In the genomic region with DNA sequence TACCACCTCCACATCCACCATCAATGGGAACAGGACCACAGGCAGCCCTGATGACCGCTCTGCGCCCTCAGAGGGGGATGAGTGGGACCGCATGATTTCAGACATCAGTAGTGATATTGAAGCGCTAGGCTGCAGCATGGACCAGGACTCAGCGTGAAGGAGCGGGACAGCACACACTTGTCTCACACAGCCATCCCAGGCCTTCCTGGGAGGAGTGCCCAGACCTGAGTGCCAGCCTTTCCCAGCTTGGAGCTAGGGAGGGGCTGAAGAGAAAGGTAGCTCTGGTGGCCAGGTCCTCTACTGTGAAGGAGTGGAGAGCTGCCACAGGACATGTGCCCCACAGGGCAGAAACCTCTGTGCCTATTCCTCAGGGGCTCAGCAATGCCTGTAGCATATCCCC, we compare ENCODE assay signal across 28 mouse cellular contexts. TPM values are rescaled to one million over a fixed set of nuclear protein-coding genes. Genes with fewer than 3 reads are reported as not detected.
DNase-seq lines count a peak whose midpoint lies in the region; ATAC-seq and TF ChIP-seq lines count a peak whose summit lies in the region.
"Had no signal": no experiment of that assay in that cellular context is flagged by ENCODE, and none has a peak within 500 bp of the region (broad histone marks: within the 10 kb centered on the region; RNA-seq: fewer than 3 reads in every experiment).

No protein-coding gene starts in this region.

- H3K4me1 ChIP-seq in cerebellum, adult 2 months (ENCODE audit: control insufficient read depth, insufficient read depth, low read length), result peaks cover 26% of the 10 kb centered on the region
- peaks cover 38% of the 10 kb centered on the region for H3K4me1 ChIP-seq in hindbrain, embryonic 12.5 days
- peaks cover 45% of the 10 kb centered on the region for H3K4me1 ChIP-seq in hindbrain, embryonic 10.5 days (replicated peaks)
- peaks cover 100% of the 10 kb centered on the region for H3K4me1 ChIP-seq in liver, embryonic 15.5 days (replicated peaks)
- peaks cover 65% of the 10 kb centered on the region for H3K4me1 ChIP-seq in liver, embryonic 16.5 days (ENCODE audit: control insufficient read depth, low read depth, low read length)
- H3K4me1 ChIP-seq: stomach, embryonic 15.5 days had no signal

- peaks cover 82% of the 10 kb centered on the region for H3K36me3 ChIP-seq in hindbrain, embryonic 12.5 days
- peaks cover 90% of the 10 kb centered on the region for H3K36me3 ChIP-seq in hindbrain, embryonic 10.5 days
- H3K36me3 ChIP-seq in liver, embryonic 15.5 days (replicated peaks), result peaks cover 69% of the 10 kb centered on the region
- peaks cover 42% of the 10 kb centered on the region for H3K36me3 ChIP-seq in liver, embryonic 16.5 days (ENCODE audit: control insufficient read depth, insufficient read depth)

- 59% methylated on average over 6 of the region's 6 CpGs for WGBS in cerebellum, adult 2 months
- 100% methylated on average over 6 of the region's 6 CpGs for WGBS in hindbrain, embryonic 12.5 days
- 97% methylated on average over 6 of the region's 6 CpGs for WGBS in hindbrain, embryonic 10.5 days
- WGBS in liver, embryonic 15.5 days (ENCODE audit: insufficient replicate concordance), result 95% methylated on average over 6 of the region's 6 CpGs
- WGBS in liver, embryonic 16.5 days (ENCODE audit: insufficient replicate concordance), result 88% methylated on average over 6 of the region's 6 CpGs

- no peak overlapping the region for H3K4me3 ChIP-seq in cerebellum, adult 2 months (replicated peaks; ENCODE audit: insufficient read depth, low read depth, low read length)
- H3K4me3 ChIP-seq in hindbrain, embryonic 12.5 days, result no peak overlapping the region
- no peak overlapping the region for H3K4me3 ChIP-seq in hindbrain, embryonic 10.5 days
- no peak overlapping the region for H3K4me3 ChIP-seq in liver, embryonic 15.5 days (replicated peaks)
- H3K4me3 ChIP-seq in liver, embryonic 16.5 days (ENCODE audit: low read depth, low read length), result no peak overlapping the region
- H3K4me3 ChIP-seq: embryonic facial prominence, embryonic 13.5 days; erythroblast, embryonic 14.5 days; kidney, embryonic 15.5 days; stomach, embryonic 15.5 days had no signal

- no peak for TF ChIP-seq POLR2A in cerebellum, adult 2 months (IDR thresholded peaks at IDR 0.05; ENCODE audit: borderline replicate concordance, insufficient read depth, low read length)

- peak; percentile 55 to 60 for DNase-seq in cerebellum, adult 2 months
- DNase-seq in cerebellum, adult 11 months, result no peak
- no peak for DNase-seq in hindbrain, embryonic 10.5 days (ENCODE audit: low spot score)
- no peak for DNase-seq in liver
- no peak for DNase-seq in testis, postnatal 14 days (ENCODE audit: low spot score)
- DNase-seq: adrenal gland, adult 8-10 months; embryo, embryonic 11 days; gastrocnemius, postnatal 10 days; kidney, adult 11 months; kidney, postnatal 36 days; layer of hippocampus, postnatal 36 days; thymus, adult 18-20 months; thymus, postnatal 4 days had no signal

- no peak overlapping the region for H3K27ac ChIP-seq in cerebellum, adult 2 months (ENCODE audit: insufficient read depth, low read length)
- H3K27ac ChIP-seq in hindbrain, embryonic 12.5 days, result peak overlapping the region; percentile 41; the same call in 1 of the 2 replicates
- no peak overlapping the region for H3K27ac ChIP-seq in hindbrain, embryonic 10.5 days
- H3K27ac ChIP-seq in liver, embryonic 15.5 days (replicated peaks), result peak overlapping the region; percentile 88
- H3K27ac ChIP-seq in liver, embryonic 16.5 days (ENCODE audit: low read length), result peak overlapping the region; percentile 21; the same call in 1 of the 2 replicates
- H3K27ac ChIP-seq: embryonic facial prominence, embryonic 13.5 days; kidney, embryonic 15.5 days; macrophage; stomach, embryonic 15.5 days had no signal

- no peak overlapping the region for H3K9ac ChIP-seq in hindbrain, embryonic 12.5 days
- no peak overlapping the region for H3K9ac ChIP-seq in liver, embryonic 15.5 days
- no peak overlapping the region; the same call in 1 of the 2 replicates for H3K9ac ChIP-seq in liver, embryonic 16.5 days (ENCODE audit: low read depth, low read length)
- H3K9ac ChIP-seq: embryonic facial prominence, embryonic 13.5 days; kidney, embryonic 15.5 days; stomach, embryonic 15.5 days had no signal

- no peaks in the 10 kb centered on the region for H3K27me3 ChIP-seq in cerebellum, adult 2 months (ENCODE audit: control insufficient read depth, insufficient read depth, low read length)
- H3K27me3 ChIP-seq in hindbrain, embryonic 12.5 days, result no peaks in the 10 kb centered on the region
- no peaks in the 10 kb centered on the region for H3K27me3 ChIP-seq in hindbrain, embryonic 10.5 days (ENCODE audit: insufficient read depth, poor library complexity, severe bottlenecking)
- H3K27me3 ChIP-seq in liver, embryonic 15.5 days, result no peaks in the 10 kb centered on the region
- no peaks in the 10 kb centered on the region for H3K27me3 ChIP-seq in liver, embryonic 16.5 days (ENCODE audit: control insufficient read depth, insufficient read depth, low read depth, low read length)
- H3K27me3 ChIP-seq: embryonic facial prominence, embryonic 13.5 days; kidney, embryonic 15.5 days; stomach, embryonic 15.5 days had no signal

- ATAC-seq in hindbrain, embryonic 12.5 days (ENCODE audit: low FRiP score), result no peak
- no peak for ATAC-seq in liver, embryonic 15.5 days (ENCODE audit: insufficient read depth)
- ATAC-seq in liver, embryonic 16.5 days (ENCODE audit: low read depth), result no peak
- ATAC-seq: activated CD4-positive, CD25-positive, alpha-beta regulatory T cell, adult 4 months; forebrain, embryonic 14.5 days; lung, postnatal 0 days had no signal

- H3K9me3 ChIP-seq in hindbrain, embryonic 12.5 days (replicated peaks), result no peaks in the 10 kb centered on the region
- no peaks in the 10 kb centered on the region for H3K9me3 ChIP-seq in hindbrain, embryonic 10.5 days
- no peaks in the 10 kb centered on the region for H3K9me3 ChIP-seq in liver, embryonic 15.5 days (replicated peaks)
- H3K9me3 ChIP-seq in liver, embryonic 16.5 days (replicated peaks; ENCODE audit: control insufficient read depth, low read length), result no peaks in the 10 kb centered on the region
- H3K9me3 ChIP-seq: embryonic facial prominence, embryonic 13.5 days; kidney, embryonic 15.5 days; stomach, embryonic 15.5 days had no signal

- no peak overlapping the region for H3K4me2 ChIP-seq in hindbrain, embryonic 12.5 days (replicated peaks)
- H3K4me2 ChIP-seq in liver, embryonic 15.5 days, result no peak overlapping the region
- H3K4me2 ChIP-seq in liver, embryonic 16.5 days (ENCODE audit: low read depth, low read length), result no peak overlapping the region
- H3K4me2 ChIP-seq: embryonic facial prominence, embryonic 13.5 days; heart, embryonic 11.5 days; kidney, embryonic 15.5 days; stomach, embryonic 15.5 days had no signal

- TF ChIP-seq CTCF in cerebellum, adult 2 months (IDR thresholded peaks at IDR 0.05; ENCODE audit: borderline replicate concordance, insufficient read depth, low read depth, low read length), result no peak

RNA-seq across cellular contexts. Expression of gene Nacad, which starts 9.6 kb away (rescaled TPM):
- polyA plus RNA-seq in cerebellum, adult 2 months (2012; rRNA removed), result 70.0 and 94.4 TPM in 2 replicates
- 85.6 and 86.3 TPM in 2 replicates for polyA plus RNA-seq in hindbrain, embryonic 12.5 days (2016; fragmentation: Nextera tagmentation; extraction: Ambion mirVana)
- 21.8 and 56.0 TPM in 2 replicates for polyA plus RNA-seq in hindbrain, embryonic 10.5 days (2016; fragmentation: Nextera tagmentation; extraction: Ambion mirVana)
- 5.2 and 5.3 TPM in 2 replicates for polyA plus RNA-seq in liver, embryonic 15.5 days (2015; fragmentation: Nextera tagmentation; extraction: Ambion mirVana)
- 3.2 and 3.6 TPM in 2 replicates for polyA plus RNA-seq in liver, embryonic 16.5 days (2015; fragmentation: Nextera tagmentation; extraction: Ambion mirVana)
- polyA plus RNA-seq: activated CD4-positive, CD25-positive, alpha-beta regulatory T cell, adult 4 months; macrophage had no signal

RNA-seq across cellular contexts. Expression of gene Tbrg4, which starts 29.7 kb away (rescaled TPM):
- 83.8 and 87.0 TPM in 2 replicates for polyA plus RNA-seq in cerebellum, adult 2 months (2012; rRNA removed)
- polyA plus RNA-seq in hindbrain, embryonic 12.5 days (2016; fragmentation: Nextera tagmentation; extraction: Ambion mirVana), result 36.5 and 37.3 TPM in 2 replicates
- polyA plus RNA-seq in hindbrain, embryonic 10.5 days (2016; fragmentation: Nextera tagmentation; extraction: Ambion mirVana), result 59.5 and 62.2 TPM in 2 replicates
- polyA plus RNA-seq in liver, embryonic 15.5 days (2015; fragmentation: Nextera tagmentation; extraction: Ambion mirVana), result 31.0 and 33.3 TPM in 2 replicates
- 27.2 and 28.6 TPM in 2 replicates for polyA plus RNA-seq in liver, embryonic 16.5 days (2015; fragmentation: Nextera tagmentation; extraction: Ambion mirVana)

RNA-seq across cellular contexts. Expression of gene Wap, which starts 42.2 kb away (rescaled TPM):
- polyA plus RNA-seq in cerebellum, adult 2 months (2012; rRNA removed), result not detected in 2 replicates
- not detected in 2 replicates for polyA plus RNA-seq in hindbrain, embryonic 12.5 days (2016; fragmentation: Nextera tagmentation; extraction: Ambion mirVana)
- not detected in 2 replicates for polyA plus RNA-seq in hindbrain, embryonic 10.5 days (2016; fragmentation: Nextera tagmentation; extraction: Ambion mirVana)
- polyA plus RNA-seq in liver, embryonic 15.5 days (2015; fragmentation: Nextera tagmentation; extraction: Ambion mirVana), result not detected in 2 replicates
- not detected in 2 replicates for polyA plus RNA-seq in liver, embryonic 16.5 days (2015; fragmentation: Nextera tagmentation; extraction: Ambion mirVana)
- polyA plus RNA-seq: activated CD4-positive, CD25-positive, alpha-beta regulatory T cell, adult 4 months; embryonic facial prominence, embryonic 13.5 days; erythroblast, embryonic 14.5 days; forebrain, embryonic 14.5 days; heart, embryonic 11.5 days; heart, postnatal 0 days; kidney, embryonic 15.5 days; limb, embryonic 11.5 days; liver, embryonic 14.5 days; lung, postnatal 0 days; macrophage; stomach, embryonic 15.5 days had no signal

RNA-seq across cellular contexts. Expression of gene Ccm2, which starts 49.5 kb away (rescaled TPM):
- 86.8 and 92.5 TPM in 2 replicates for polyA plus RNA-seq in cerebellum, adult 2 months (2012; rRNA removed)
- polyA plus RNA-seq in hindbrain, embryonic 12.5 days (2016; fragmentation: Nextera tagmentation; extraction: Ambion mirVana), result 89.5 and 95.8 TPM in 2 replicates
- polyA plus RNA-seq in hindbrain, embryonic 10.5 days (2016; fragmentation: Nextera tagmentation; extraction: Ambion mirVana), result 112 TPM in 2 replicates
- polyA plus RNA-seq in liver, embryonic 15.5 days (2015; fragmentation: Nextera tagmentation; extraction: Ambion mirVana), result 40.1 and 43.9 TPM in 2 replicates
- polyA plus RNA-seq in liver, embryonic 16.5 days (2015; fragmentation: Nextera tagmentation; extraction: Ambion mirVana), result 34.5 and 36.0 TPM in 2 replicates

Comparison
In these comparisons a context has a peak if more than half of its experiments do, and no peak if none do; other contexts are left out.
1. DNase-seq: peak in cerebellum, adult 2 months (2 of 2); none in cerebellum, adult 11 months (single experiment), hindbrain, embryonic 10.5 days (single experiment), liver (single experiment) and testis, postnatal 14 days (single experiment).
2. H3K27ac ChIP-seq: peak in hindbrain, embryonic 12.5 days (single experiment), liver, embryonic 15.5 days (single experiment) and liver, embryonic 16.5 days (single experiment); none in cerebellum, adult 2 months (single experiment) and hindbrain, embryonic 10.5 days (single experiment).